Mouse (Mus musculus) WW6 (cell line): ENCODE measurements at regions not wholly inside any gene's neighbourhood (a gene's known extent, or its start where the extent isn't known, plus 50 kb on each side); places are given as distances from the start of the nearest gene placed in this dataset.

Experiments used
- DNase-seq: peaks from one replicate; pipeline ENCODE4 v3.0.0-alpha.2; 2013; ENCODE audit warnings: low read depth, low spot score

GRCm38 (mm10) chr2:11118625-11119024 lies 53.3 kb upstream of the Prkcq start:
- no peak for DNase-seq

GRCm38 (mm10) chr2:11119301-11119700 lies 52.6 kb upstream of the Prkcq start:
- no peak for DNase-seq
